Mouse (Mus musculus) right cerebral cortex, adult 2 months (tissue): ENCODE data around the gene Cdh18.
"Not testable (repeated sequence)": the region's sequence is repeated elsewhere in the genome, so short reads cannot be mapped to it uniquely, and the experiment has no call there.

Experiments
- DNase-seq, 2 experiments: peaks; one replicate each; pipeline ENCODE4 v3.0.0; 2021 to 2022; ENCODE audit warnings: low spot score in 2 of 2

Cdh18 gene

DNA sequence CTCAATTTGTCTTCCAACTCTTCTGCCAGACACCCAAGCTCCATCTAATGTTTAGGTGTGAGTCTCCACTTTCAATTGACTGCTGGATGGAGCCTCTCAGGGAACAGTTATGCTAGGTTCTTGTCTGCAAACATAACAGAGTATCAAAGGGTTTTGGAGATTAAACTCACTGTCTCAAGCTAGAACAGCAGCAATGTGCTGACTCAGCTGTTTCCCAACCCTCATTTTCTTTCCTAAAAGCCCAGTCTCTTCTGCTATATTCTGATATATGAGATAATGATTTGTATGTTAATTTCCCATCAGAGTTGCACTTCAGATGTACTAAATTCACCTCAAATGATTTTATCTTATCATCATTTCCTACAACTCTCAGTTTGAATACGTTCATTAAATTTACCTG lies 398.4 kb downstream of the Cdh18 start:
- DNase-seq: no peak

- peak; percentile 23 to 48 for DNase-seq
These were observed 420.6 kb downstream of the Cdh18 start for GRCm38 (mm10) chr15:22969424-22969823.

DNA sequence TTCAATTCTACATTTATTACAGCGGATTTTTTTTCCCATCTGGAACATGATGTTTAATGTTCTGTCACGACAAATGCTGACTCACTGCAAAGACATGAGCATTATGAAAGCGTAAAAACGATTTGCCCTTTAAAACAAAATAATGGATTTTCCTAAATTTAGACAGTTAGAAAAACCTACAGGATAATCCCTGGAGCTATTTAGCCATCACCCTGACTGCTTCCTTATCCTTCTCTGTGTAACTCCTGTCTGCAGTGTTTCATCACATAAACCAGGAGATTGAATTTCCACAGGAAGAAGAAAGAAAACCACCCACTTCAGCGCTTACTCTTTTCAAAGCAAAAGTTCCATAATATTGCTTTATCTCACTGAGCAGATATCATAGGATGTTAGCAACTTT lies 431.3 kb downstream of the Cdh18 start:
- DNase-seq: no peak

- no peak for DNase-seq
These were observed 435.8 kb downstream of the Cdh18 start for GRCm38 (mm10) chr15:22984647-22985046.

- DNase-seq: no peak
These were observed 467.9 kb downstream of the Cdh18 start for GRCm38 (mm10) chr15:23016680-23017079.

DNA sequence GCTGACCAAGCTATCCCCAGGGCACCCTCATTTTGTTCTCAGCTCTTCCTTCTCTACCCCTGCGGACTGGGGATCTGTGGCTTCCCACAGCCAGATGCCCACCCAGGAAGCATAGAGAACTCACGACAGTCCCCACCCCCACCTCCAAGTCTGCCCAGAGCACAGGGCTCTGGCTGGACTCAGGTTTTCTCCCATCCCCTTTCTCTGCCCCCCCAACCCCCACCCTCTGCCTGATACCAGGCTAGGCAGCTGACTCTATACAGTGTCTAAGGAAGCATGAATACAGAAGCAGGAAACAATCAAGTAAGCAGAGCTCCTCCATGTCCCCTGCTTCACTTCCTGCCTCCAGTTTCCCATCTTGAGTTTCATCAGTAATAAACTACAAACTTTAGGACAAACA lies 472.3 kb downstream of the Cdh18 start:
- DNase-seq: no peak

DNA sequence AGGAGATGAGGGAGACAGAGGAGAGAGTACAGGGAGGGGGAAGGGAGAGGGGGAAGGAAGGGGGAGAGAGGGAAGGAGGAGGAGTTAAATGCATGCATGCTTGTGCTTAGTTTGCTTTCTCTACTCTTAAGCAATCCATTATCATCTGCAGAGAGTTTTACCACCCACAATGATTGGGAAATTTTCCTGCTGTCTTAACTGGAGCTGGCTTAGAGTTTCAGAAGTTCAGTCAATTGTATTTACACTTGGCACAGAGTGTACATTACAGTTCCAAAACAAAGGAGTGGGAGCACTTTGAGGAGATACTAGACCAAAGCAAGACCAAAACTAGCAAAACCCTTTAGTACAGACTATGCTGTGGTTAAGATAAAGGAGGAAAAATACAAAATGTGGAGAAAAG lies 473.8 kb downstream of the Cdh18 start:
- no peak for DNase-seq

- DNase-seq: peak; percentile 41 to 57
These were observed 486.9 kb downstream of the Cdh18 start for GRCm38 (mm10) chr15:23035551-23036207.

- DNase-seq: peak; percentile 79 to 81
These were observed 487.6 kb downstream of the Cdh18 start for GRCm38 (mm10) chr15:23036208-23037065.

GRCm38 (mm10) chr15:23037561-23037960 lies 488.7 kb downstream of the Cdh18 start:
- DNase-seq: no peak

DNA sequence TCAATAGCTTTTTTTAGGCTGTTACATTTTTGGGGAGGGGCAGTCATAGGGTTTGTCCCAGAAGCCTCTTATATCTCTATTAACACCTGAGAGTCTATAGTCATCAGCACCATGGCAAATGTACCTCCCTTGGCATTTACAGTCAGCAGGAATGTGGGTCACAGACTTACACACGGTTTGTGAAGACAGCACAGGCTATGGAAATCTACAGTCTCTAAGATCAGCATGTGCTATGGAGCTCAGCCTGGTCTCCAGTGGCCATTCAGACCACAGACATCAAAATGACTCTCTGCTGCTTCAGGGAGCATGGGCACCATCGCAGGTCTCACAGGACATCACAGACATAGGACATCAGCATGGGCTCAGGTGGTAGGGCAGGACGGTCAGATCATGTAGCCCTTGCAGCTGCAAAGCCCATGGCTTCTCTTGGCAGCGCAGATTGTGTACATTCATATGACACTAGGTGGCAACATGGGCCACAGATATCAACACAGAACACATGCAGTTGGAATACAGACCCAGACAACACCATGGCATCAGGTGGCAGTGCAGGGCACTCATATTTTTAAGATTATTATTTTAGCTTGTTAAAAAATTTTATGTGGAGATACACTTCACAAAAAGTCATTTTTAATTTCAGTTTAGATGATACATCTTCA lies 497.4 kb downstream of the Cdh18 start:
- DNase-seq: no peak

DNA sequence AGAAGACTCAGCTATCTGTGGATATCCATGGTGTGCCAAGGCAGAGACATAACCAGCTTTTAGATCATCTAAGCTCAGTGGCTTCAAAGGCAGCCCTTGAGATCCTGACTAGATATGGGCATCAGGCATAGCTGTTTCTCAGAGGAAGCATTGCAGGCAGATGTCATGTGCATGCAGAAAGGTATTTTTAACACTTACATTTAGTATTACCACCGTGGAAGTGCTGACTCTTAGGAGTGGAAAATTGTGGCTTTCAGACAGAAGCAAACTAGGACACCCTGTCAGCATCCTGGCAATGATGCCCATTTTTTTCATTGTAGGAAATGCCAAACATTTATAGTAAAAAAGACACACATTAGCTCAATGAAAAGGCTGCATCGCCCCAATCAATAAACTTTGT lies 503.2 kb downstream of the Cdh18 start:
- no peak for DNase-seq

DNA sequence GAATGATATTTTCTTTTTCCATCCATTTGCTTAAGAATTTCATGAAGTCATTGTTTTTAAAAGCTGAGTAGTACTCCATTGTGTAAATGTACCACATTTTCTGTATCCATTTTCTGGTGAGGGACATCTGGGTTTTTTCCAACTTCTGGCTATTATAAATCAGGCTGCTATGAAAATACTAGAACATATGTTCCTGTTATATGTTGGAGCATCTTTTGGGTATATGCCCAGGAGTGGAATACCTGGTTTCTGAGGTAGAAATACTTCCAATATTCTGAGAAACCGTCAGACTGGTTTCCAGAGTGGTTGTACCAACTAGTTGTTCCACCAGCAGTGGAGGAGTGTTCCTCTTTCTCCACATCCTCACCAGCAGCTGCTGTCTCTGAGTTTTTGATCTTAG lies 536.5 kb downstream of the Cdh18 start:
- DNase-seq: not testable (repeated sequence)

DNA sequence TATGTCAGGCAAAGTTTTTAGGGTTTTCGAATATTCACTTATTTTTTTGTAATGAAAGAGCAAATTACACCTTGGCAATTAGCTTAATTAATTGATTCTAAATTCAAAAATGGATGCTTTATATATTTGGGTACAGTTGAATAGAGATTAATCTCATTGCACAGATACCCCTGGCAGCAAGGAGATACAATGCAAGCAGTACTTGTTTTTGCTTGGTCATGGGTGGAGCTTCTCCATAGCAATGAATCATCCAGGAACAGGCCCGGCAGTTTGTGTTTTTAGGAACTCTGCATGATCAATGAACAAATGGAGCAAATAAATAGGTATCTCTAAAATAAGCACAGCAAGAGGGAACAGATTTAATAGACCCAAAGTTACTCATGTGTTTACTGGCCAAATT lies 538.7 kb downstream of the Cdh18 start:
- DNase-seq: no peak

DNA sequence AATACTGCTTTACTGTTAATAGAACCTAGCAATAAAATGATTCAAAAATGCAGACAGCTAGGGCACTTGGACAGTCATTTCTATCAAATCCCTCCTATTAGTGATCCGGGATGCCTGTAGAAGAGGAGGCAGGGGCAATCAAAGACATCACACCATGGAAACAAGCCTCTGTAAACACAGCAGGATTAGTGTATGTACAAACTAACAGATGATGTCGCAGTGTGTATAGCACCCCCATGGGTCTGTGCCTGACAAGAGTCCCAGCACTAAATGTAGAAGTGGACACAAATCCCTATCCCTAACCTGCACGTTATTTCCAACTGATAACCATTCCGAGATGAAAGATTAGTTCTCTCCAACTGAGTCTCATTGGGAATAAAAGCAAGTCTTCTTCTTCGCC lies 547.8 kb downstream of the Cdh18 start:
- no peak for DNase-seq

DNA sequence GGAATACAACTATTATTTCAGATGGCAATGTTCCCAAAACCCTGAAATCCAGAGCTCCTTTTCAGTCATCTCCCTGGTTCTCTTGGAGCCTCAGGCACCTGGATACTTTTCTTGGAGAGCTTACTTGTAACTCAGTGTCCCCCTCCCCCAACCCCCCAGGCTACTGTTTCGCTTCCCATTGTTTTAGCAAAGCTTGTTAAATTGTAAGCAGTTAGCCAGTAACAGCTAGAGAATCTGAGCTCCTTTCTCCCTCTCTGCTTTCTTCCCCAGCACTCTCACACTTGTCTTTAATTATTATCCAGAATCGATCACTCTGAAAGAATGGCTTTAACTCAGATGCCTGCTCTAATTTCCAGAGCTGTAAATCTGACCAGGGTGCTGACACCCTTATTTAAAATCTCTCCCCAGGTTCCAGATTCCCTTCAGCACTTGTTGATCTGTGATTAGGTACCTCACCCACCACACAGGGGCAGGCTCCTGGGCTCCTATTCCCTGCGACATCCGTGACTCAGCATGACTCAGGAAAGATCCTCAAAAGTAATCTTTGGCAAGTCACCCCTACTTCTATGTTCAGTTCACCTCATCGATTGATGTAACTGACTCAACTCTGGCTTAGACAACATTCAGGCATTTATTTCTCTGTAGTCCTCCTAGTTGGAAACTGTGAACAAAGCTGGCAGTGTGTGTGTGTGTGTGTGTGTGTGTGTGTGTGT lies 556.0 kb downstream of the Cdh18 start:
- no peak for DNase-seq

GRCm38 (mm10) chr15:23134950-23135715 lies 586.3 kb downstream of the Cdh18 start:
- DNase-seq: no peak

- no peak for DNase-seq
These were observed 588.1 kb downstream of the Cdh18 start for GRCm38 (mm10) chr15:23136971-23137370.

DNA sequence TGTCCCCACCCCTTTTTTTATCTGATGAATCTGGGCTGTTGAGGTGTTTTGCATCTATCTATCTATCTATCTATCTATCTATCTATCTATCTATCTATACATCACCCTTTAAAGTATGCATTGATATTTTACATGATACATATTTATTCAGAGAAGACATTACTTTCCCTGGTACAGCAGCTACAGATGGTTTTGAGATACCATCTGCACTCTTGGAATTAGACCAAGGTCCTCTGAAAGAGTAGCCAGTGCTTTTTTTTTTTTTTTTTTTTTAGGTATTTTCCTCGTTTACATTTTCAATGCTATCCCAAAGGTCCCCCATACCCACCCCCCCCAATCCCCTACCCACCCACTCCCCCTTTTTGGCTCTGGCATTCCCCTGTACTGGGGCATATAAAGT lies 594.1 kb downstream of the Cdh18 start:
- DNase-seq: not testable (repeated sequence)

GRCm38 (mm10) chr15:23155883-23156282 lies 607.1 kb downstream of the Cdh18 start:
- DNase-seq: no peak

- DNase-seq: no peak
These were observed 616.0 kb downstream of the Cdh18 start for GRCm38 (mm10) chr15:23164869-23165268.
